Mouse (Mus musculus): ENCODE results near the gene Pbx1. TPM values are rescaled to one million over a fixed set of nuclear protein-coding genes. Genes with fewer than 3 reads are reported as not detected.

Pbx1 gene
- total and polyA plus RNA-seq, 2 experiments from 2014 or later: 37.6 to 44.4 TPM

DNA sequence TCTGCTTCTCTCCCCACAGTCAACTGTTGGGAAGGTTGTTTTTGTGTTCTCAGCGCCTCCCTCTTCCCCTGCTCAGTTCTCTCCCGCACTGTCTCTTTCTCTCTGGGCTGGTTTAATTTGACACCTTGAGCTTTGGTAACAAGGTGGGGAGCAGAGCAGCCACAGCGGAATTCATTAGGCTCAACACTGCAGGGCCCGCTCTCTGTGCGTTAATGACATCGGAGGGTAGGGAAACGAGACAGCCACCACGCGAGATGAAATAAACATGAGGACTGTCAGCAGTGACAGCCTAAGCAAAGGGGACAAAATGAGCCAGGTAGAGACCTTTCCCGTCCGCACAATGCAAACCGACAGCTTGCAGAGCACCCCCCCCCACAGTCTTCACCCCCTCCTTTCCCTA is 90.2 kb downstream of the Pbx1 start:
- Histone ChIP-seq H3K4me3 (ENCODE audit: low read length) (no peak overlapping the region), H3K4me2 (ENCODE audit: low read depth, low read length) (peak overlapping the region; percentile 11), H3K4me1 (ENCODE audit: insufficient read depth, low read length) (peaks cover 9% of the 10 kb centered on the region), H3K9ac (replicated peaks; ENCODE audit: low read length) (no peak overlapping the region), H3K27me3 (ENCODE audit: insufficient read depth, low read length) (no peaks in the 10 kb centered on the region), H3K27ac (peak overlapping the region; percentile 64), H3K9me3 (ENCODE audit: low read length) (no peaks in the 10 kb centered on the region), H3K36me3 (ENCODE audit: insufficient read depth, low read length) (no peaks in the 10 kb centered on the region)
- WGBS: 14% methylated on average over 12 of the region's 12 CpGs
- TF ChIP-seq CTCF (IDR thresholded peaks at IDR 0.05; ENCODE audit: low read depth): no peak
- ATAC-seq (peak; percentile 55), DNase-seq (ENCODE audit: low spot score) (peak; percentile 47)

DNA sequence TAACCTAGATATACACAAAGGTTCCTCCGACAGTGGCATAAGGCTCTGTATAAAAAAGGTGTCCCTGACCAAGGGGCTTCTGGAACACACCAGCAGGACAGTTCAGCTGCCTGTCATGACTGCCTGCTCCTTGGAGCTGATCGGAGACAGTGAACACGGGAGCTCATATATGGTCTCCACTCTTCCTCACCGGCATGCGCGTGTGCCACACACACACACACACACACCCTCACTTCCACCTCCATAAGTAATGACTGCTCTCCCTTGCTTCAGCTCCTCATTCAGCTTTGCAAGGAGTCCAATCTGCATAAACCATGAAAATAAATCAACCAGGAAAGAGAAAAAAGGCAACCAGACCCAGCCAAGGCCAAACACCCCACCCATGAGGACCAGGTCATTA is 90.7 kb downstream of the Pbx1 start:
- Histone ChIP-seq H3K4me2 (ENCODE audit: low read depth, low read length) (peak overlapping the region; percentile 11; the same call in 1 of the 2 replicates), H3K4me3 (ENCODE audit: low read length) (no peak overlapping the region), H3K4me1 (ENCODE audit: insufficient read depth, low read length) (peaks cover 9% of the 10 kb centered on the region), H3K27me3 (ENCODE audit: insufficient read depth, low read length) (no peaks in the 10 kb centered on the region), H3K27ac (peak overlapping the region; percentile 64), H3K9me3 (ENCODE audit: low read length) (no peaks in the 10 kb centered on the region), H3K36me3 (ENCODE audit: insufficient read depth, low read length) (no peaks in the 10 kb centered on the region), H3K9ac (replicated peaks; ENCODE audit: low read length) (no peak overlapping the region)
- DNase-seq (ENCODE audit: low spot score) (no peak), ATAC-seq (peak; percentile 61; the same call in 1 of the 2 replicates)
- WGBS: 55% methylated on average over 6 of the region's 6 CpGs
- TF ChIP-seq CTCF (IDR thresholded peaks at IDR 0.05; ENCODE audit: low read depth): no peak

DNA sequence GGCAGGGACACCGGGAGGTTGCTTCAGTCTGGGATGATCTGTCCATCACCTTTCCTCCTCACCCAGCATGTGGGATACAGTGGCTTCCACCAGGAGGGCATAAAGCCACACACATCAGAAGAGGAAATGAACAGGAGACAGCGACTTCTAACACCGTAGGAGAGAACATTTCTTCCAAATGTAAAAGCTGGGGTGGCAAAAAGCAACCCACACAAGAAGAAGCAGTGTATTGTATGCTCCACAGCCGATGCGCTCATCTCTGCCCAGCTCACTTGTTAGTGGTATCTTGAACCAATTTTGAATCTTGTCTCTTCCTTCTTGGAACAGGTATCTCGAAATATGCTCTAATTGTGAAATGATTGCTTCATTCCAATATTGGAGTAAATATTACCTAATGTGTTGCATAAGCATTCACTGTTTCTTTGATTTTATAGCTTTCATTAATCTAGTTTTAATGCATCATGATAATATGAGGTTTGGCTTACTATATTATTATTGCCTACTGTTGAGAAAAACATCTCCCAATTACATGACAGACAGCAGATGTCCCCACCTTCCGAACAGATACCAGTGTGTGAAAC is 95.7 kb downstream of the Pbx1 start:
- Histone ChIP-seq H3K9me3 (ENCODE audit: low read length) (no peaks in the 10 kb centered on the region), H3K9ac (replicated peaks; ENCODE audit: low read length) (no peak overlapping the region), H3K36me3 (ENCODE audit: insufficient read depth, low read length) (no peaks in the 10 kb centered on the region), H3K27ac (no peak overlapping the region), H3K4me1 (ENCODE audit: insufficient read depth, low read length) (peaks cover under 1% of the 10 kb centered on the region; the same call in 1 of the 2 replicates), H3K4me3 (ENCODE audit: low read length) (no peak overlapping the region), H3K4me2 (ENCODE audit: low read depth, low read length) (no peak overlapping the region), H3K27me3 (ENCODE audit: insufficient read depth, low read length) (no peaks in the 10 kb centered on the region)
- TF ChIP-seq CTCF (IDR thresholded peaks at IDR 0.05; ENCODE audit: low read depth): no peak
- DNase-seq (ENCODE audit: low spot score) (no peak), ATAC-seq (no peak)
- 87% methylated on average over 7 of the region's 7 CpGs for WGBS

DNA sequence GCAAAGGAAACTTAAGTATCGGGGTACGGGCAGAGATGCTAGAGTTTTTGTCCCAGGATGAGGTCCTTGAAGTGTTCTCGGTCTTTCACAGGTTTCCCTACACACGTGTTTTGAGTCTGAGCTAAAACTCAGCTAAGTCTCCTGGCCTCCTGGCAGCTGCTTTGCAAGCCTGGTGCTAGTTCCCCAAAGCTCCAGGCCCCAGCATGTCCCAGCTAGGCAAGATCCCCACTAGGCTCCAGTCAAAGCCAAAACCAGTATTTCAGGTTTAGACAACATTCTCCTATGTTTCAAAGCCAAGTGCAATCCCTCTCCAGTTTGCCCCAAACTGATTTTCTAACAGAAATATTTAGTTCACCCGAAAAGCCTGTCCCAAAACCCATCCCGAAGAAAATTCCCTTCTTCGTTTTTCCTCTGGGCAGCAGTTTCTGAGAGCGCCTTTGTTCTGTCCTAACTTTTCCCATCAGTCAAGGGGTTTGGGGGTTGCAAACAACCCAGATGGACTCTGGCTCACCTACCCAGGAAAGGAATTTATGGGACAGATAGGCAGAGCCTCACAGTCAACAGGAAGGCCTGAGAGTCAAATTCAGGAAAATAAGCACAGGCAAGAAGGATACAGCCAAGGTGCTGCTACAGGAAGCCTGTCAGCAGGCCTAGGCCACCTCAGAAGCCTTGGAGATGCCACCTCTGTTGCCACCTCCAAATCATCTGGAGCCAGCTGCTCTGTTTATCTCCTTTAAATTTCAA is 97.1 kb downstream of the Pbx1 start:
- no peak overlapping the region for H3K4me2 ChIP-seq (ENCODE audit: low read depth, low read length)
- no peak for TF ChIP-seq CTCF (IDR thresholded peaks at IDR 0.05; ENCODE audit: low read depth)
- 0 out of 2 replicates have a peak, but pooled peaks cover 3% of the 10 kb centered on the region for H3K4me1 ChIP-seq (ENCODE audit: insufficient read depth, low read length)
- DNase-seq (ENCODE audit: low spot score): no peak
- no peak overlapping the region for H3K27ac ChIP-seq
- no peak overlapping the region for H3K9ac ChIP-seq (replicated peaks; ENCODE audit: low read length)
- no peak for ATAC-seq
- H3K36me3 ChIP-seq (ENCODE audit: insufficient read depth, low read length): no peaks in the 10 kb centered on the region
- H3K4me3 ChIP-seq (ENCODE audit: low read length): no peak overlapping the region
- WGBS: 93% methylated on average over 8 of the region's 8 CpGs
- no peaks in the 10 kb centered on the region for H3K27me3 ChIP-seq (ENCODE audit: insufficient read depth, low read length)
- H3K9me3 ChIP-seq (ENCODE audit: low read length): no peaks in the 10 kb centered on the region

DNA sequence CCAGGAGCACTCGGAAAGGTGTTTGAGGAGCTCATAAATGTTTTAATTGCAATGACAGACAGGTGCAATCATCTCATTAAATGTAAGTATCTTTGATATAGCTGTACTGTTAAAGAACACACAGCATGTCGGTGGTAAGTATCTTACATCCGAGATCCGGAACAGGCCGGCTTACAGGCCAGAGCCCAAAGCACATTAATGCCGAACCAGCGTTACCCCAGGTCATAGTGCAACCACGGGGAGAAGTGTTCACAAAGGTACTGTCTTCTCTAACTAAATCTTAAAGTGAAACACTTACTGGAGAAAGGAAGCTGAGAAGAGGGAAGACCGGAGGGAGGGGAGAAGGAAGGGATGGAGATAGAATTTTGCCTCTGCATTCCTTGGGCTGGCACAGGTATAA is 100.0 kb downstream of the Pbx1 start:
- DNase-seq (ENCODE audit: low spot score) (no peak), ATAC-seq (no peak)
- no peaks in the 10 kb centered on the region for H3K27me3 ChIP-seq (ENCODE audit: insufficient read depth, low read length)
- H3K4me2 ChIP-seq (ENCODE audit: low read depth, low read length): no peak overlapping the region
- no peak overlapping the region for H3K9ac ChIP-seq (replicated peaks; ENCODE audit: low read length)
- H3K36me3 ChIP-seq (ENCODE audit: insufficient read depth, low read length): no peaks in the 10 kb centered on the region
- no peak overlapping the region for H3K27ac ChIP-seq
- no peak overlapping the region for H3K4me3 ChIP-seq (ENCODE audit: low read length)
- no peak for TF ChIP-seq CTCF (IDR thresholded peaks at IDR 0.05; ENCODE audit: low read depth)
- 85% methylated on average over 9 of the region's 9 CpGs for WGBS
- H3K4me1 ChIP-seq (ENCODE audit: insufficient read depth, low read length): peaks cover 14% of the 10 kb centered on the region; the same call in 1 of the 2 replicates
- no peaks in the 10 kb centered on the region for H3K9me3 ChIP-seq (ENCODE audit: low read length)

DNA sequence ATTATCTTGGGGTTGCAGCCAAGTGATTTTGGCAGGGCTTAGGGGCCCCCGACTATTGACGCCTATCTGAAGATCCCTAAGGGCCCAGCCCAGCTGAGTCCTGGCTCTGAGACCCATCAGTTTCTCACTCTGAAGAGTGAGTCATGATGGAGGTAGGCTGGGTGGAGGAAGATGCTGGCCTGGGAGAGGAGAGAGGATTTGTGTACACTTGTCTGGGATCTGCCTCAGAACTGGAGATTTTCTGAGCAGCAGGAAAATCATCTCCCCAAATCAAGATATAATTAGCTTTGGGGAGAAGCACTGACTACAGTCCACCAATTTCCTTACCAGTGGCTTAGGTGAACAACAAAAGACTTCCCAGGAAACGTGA is 103.8 kb downstream of the Pbx1 start:
- Histone ChIP-seq H3K27ac (no peak overlapping the region), H3K4me2 (ENCODE audit: low read depth, low read length) (no peak overlapping the region), H3K9ac (replicated peaks; ENCODE audit: low read length) (no peak overlapping the region), H3K27me3 (ENCODE audit: insufficient read depth, low read length) (no peaks in the 10 kb centered on the region), H3K4me1 (ENCODE audit: insufficient read depth, low read length) (peaks cover 24% of the 10 kb centered on the region; the same call in 1 of the 2 replicates), H3K36me3 (ENCODE audit: insufficient read depth, low read length) (no peaks in the 10 kb centered on the region), H3K9me3 (ENCODE audit: low read length) (no peaks in the 10 kb centered on the region), H3K4me3 (ENCODE audit: low read length) (no peak overlapping the region)
- no peak for TF ChIP-seq CTCF (IDR thresholded peaks at IDR 0.05; ENCODE audit: low read depth)
- no peak for DNase-seq (ENCODE audit: low spot score)
- WGBS: 30% methylated on average over 3 of the region's 3 CpGs
- ATAC-seq: 0 out of 2 replicates have a peak, but pooled peaks have one; percentile 25
